Comparison of ENCODE assay signal across 19 mouse cellular contexts in genomic region chr9:23600623-23601022, GRCm38 (mm10).
"Had no signal": no experiment of that assay in that cellular context is flagged by ENCODE, and none has a peak within 500 bp of the region (broad histone marks: within the 10 kb centered on the region; RNA-seq: fewer than 3 reads in every experiment).

No protein-coding gene starts in this region.

- H3K27me3 ChIP-seq: kidney, embryonic 15.5 days; limb, embryonic 13.5 days; liver, embryonic 12.5 days; liver, embryonic 15.5 days; midbrain, embryonic 12.5 days; midbrain, embryonic 15.5 days; neural tube, embryonic 13.5 days had no signal

- H3K4me3 ChIP-seq: kidney, embryonic 15.5 days; left cerebral cortex, adult 2 months; limb, embryonic 10.5 days; limb, embryonic 13.5 days; liver, embryonic 12.5 days; liver, embryonic 15.5 days; midbrain, embryonic 12.5 days; midbrain, embryonic 15.5 days; neural tube, embryonic 13.5 days had no signal

- DNase-seq: kidney, adult 8-10 months; kidney, postnatal 10 days; kidney, postnatal 36 days; layer of hippocampus, postnatal 36 days; liver; lung, adult 2 months; retina, postnatal 1 day; thymus, postnatal 25 days had no signal

- H3K36me3 ChIP-seq: kidney, embryonic 15.5 days; limb, embryonic 10.5 days; limb, embryonic 13.5 days; liver, embryonic 12.5 days; liver, embryonic 15.5 days; midbrain, embryonic 12.5 days; midbrain, embryonic 15.5 days; neural tube, embryonic 13.5 days had no signal

- H3K27ac ChIP-seq: kidney, embryonic 15.5 days; left cerebral cortex, adult 2 months; limb, embryonic 10.5 days; limb, embryonic 13.5 days; liver, embryonic 12.5 days; liver, embryonic 15.5 days; macrophage; midbrain, embryonic 12.5 days; midbrain, embryonic 15.5 days; neural tube, embryonic 13.5 days; stomach, postnatal 0 days had no signal

- H3K9ac ChIP-seq: kidney, embryonic 15.5 days; limb, embryonic 13.5 days; liver, embryonic 12.5 days; liver, embryonic 15.5 days; midbrain, embryonic 12.5 days; midbrain, embryonic 15.5 days; neural tube, embryonic 13.5 days had no signal

- H3K4me2 ChIP-seq: kidney, embryonic 15.5 days; limb, embryonic 13.5 days; liver, embryonic 12.5 days; liver, embryonic 15.5 days; midbrain, embryonic 12.5 days; midbrain, embryonic 15.5 days; neural tube, embryonic 13.5 days had no signal

- H3K4me1 ChIP-seq: kidney, embryonic 15.5 days; limb, embryonic 10.5 days; limb, embryonic 13.5 days; liver, embryonic 12.5 days; liver, embryonic 15.5 days; midbrain, embryonic 12.5 days; midbrain, embryonic 15.5 days; neural tube, embryonic 13.5 days had no signal

- H3K9me3 ChIP-seq: kidney, embryonic 15.5 days; limb, embryonic 10.5 days; limb, embryonic 13.5 days; liver, embryonic 12.5 days; liver, embryonic 15.5 days; midbrain, embryonic 12.5 days; midbrain, embryonic 15.5 days; neural tube, embryonic 13.5 days had no signal

- ATAC-seq: liver, embryonic 12.5 days; midbrain, embryonic 15.5 days had no signal
